Mouse (Mus musculus): Measurements from ENCODE around the gene Pkd1l1.

DNA sequence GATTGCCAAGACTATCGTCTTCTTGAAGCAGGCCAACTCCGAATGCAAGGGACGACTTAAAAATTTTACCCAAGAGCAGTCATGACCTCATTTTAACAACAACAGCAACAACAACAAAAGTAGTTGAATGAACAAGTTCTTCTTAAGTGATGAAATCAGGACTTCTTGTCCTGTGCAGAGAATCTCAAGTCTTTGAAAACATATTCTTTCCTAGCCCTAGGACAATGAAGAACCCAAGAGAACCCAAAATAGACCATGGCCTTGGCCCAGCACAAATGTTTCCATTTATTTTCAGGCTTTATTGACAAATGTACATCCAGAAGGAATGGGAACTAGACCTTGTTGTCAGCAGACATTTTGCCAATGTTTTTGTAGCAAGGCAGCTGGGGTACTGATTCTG, 147.7 kb downstream of the Pkd1l1 start:
- TF ChIP-seq TAL1 (IDR thresholded peaks at IDR 0.05; ENCODE audit: low read length), result no peak
- TF ChIP-seq GATA1 (IDR thresholded peaks at IDR 0.05; ENCODE audit: low read length), result no peak
